Mouse (Mus musculus) cerebellum, adult 11 months (tissue): ENCODE measurements around the gene Fcamr.

Source experiments
- DNase-seq: peaks from one replicate; pipeline ENCODE4 v3.0.0; 2022

The Fcamr gene

DNA sequence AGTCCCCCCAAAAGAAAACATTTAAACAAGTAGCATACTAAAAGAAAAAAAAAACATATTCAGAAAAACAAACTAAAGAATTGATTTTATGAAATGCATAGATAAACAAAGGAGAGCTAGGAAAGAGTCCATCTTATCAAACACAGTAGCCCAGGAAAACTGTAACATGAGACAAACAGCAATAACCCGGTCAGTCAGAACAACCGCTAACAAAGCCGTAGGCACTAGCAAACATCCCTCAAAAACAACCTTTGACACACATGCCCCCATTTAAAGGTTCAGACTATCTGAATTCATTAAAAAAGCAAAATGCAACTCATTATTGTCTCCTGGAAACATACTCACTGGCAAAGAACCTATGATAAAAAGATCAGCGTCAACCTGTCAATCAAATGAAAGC is 56.8 kb downstream of the Fcamr start:
- no peak for DNase-seq

DNA sequence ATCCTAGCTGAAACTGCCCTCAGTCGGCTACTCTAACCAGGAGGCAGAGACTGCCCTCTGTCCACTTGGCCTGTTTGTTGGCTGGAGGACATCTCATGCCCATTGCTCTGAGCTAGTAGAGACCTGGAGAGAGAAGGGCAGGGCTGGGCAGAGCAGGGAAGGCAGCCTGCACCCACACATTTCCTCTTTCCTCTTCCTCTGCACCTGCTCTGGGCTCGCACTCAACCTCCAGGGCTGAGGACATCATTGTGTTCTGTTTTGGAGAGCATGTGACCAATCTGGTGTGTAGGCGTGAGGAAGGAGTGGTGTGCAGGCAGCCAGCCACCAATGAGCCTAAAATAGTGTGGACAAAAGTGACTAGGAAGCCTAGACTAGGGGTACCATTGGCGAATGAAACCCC is 63.5 kb downstream of the Fcamr start:
- DNase-seq: no peak
